Comparison of ENCODE assay signal across 18 mouse cellular contexts in the genomic region with DNA sequence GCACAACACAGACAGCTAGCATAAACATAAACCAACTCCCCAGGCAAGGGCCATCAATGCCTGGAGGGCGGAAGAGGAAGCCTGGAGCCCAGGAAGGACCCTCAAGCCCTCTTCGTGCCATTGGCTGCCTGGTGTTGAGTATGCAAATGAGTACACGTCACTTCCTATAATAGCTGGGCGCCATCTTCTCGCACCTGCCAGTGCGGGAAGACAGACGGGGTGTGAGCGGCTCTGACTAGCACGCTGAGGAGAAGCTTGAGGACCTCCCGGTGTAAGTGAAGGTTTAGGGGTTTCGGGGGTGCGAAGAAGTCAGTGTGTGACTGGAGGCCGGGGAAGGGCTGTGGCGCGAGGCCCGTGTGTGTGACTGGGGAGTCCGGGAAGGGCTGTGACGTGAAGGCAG.
"Had no signal": no experiment of that assay in that cellular context is flagged by ENCODE, and none has a peak within 500 bp of the region (broad histone marks: within the 10 kb centered on the region; RNA-seq: fewer than 3 reads in every experiment).

No protein-coding gene starts in this region.

- DNase-seq: kidney, adult 9 months; kidney, postnatal 25 days; layer of hippocampus, postnatal 36 days; liver, embryonic 13.5 days; lung, adult 2 months; lung, postnatal 14 days; right cerebral cortex, adult 18-20 months; right cerebral cortex, postnatal 14 days; spleen, adult 18-20 months; thymus, adult 18-20 months; thymus, postnatal 36 days had no signal

- H3K9ac ChIP-seq: liver, embryonic 13.5 days; midbrain, embryonic 12.5 days; midbrain, embryonic 15.5 days; neural tube, embryonic 12.5 days; neural tube, embryonic 15.5 days had no signal

- H3K4me2 ChIP-seq: liver, embryonic 13.5 days; midbrain, embryonic 12.5 days; midbrain, embryonic 15.5 days; neural tube, embryonic 12.5 days; neural tube, embryonic 15.5 days had no signal

- H3K27me3 ChIP-seq: liver, embryonic 13.5 days; midbrain, embryonic 12.5 days; midbrain, embryonic 15.5 days; neural tube, embryonic 12.5 days; neural tube, embryonic 15.5 days had no signal

- H3K4me1 ChIP-seq: liver, embryonic 13.5 days; midbrain, embryonic 12.5 days; midbrain, embryonic 15.5 days; neural tube, embryonic 12.5 days; neural tube, embryonic 15.5 days had no signal

- H3K4me3 ChIP-seq: left cerebral cortex, adult 2 months; liver, embryonic 13.5 days; midbrain, embryonic 12.5 days; midbrain, embryonic 15.5 days; neural tube, embryonic 12.5 days; neural tube, embryonic 15.5 days had no signal

- ATAC-seq: midbrain, embryonic 15.5 days had no signal

- H3K27ac ChIP-seq: kidney, postnatal 0 days; left cerebral cortex, adult 2 months; liver, embryonic 13.5 days; macrophage; midbrain, embryonic 12.5 days; midbrain, embryonic 15.5 days; neural tube, embryonic 12.5 days; neural tube, embryonic 15.5 days had no signal

- H3K9me3 ChIP-seq: liver, embryonic 13.5 days; midbrain, embryonic 12.5 days; midbrain, embryonic 15.5 days; neural tube, embryonic 15.5 days had no signal

- H3K36me3 ChIP-seq: liver, embryonic 13.5 days; midbrain, embryonic 12.5 days; midbrain, embryonic 15.5 days; neural tube, embryonic 12.5 days; neural tube, embryonic 15.5 days had no signal
